Mouse (Mus musculus) heart, embryonic 16.5 days (tissue): ENCODE measurements around the gene Galnt17. TPM values are rescaled to one million over a fixed set of nuclear protein-coding genes. Genes with fewer than 3 reads are reported as not detected.

ENCODE experiments used
- ATAC-seq: fragments of 200-750 bp; cut with Nextera tagmentation; replicated peaks from 2 replicates; pipeline ENCODE4 v1.8.0; 2017; ENCODE audit warnings: moderate number of reproducible peaks; ENCODE audit not compliant: insufficient read depth, low FRiP score; ENCODE audit errors: extremely low read depth
- H3K27ac ChIP-seq: fragments of 300-500 bp; sonication (generic); 2 replicates; pipeline ENCODE4 v1.5.1; 2014; ENCODE audit warnings: mild to moderate bottlenecking, low read length, control low read depth, moderate library complexity
- H3K27me3 ChIP-seq: fragments of 300-500 bp; sonication (generic); 2 replicates; pipeline ENCODE4 v1.6.1; 2014; ENCODE audit warnings: low read length, mixed read lengths; ENCODE audit not compliant: control insufficient read depth, insufficient read depth
- H3K36me3 ChIP-seq: fragments of 300-500 bp; sonication (generic); 2 replicates; pipeline ENCODE4 v1.6.1; 2014; ENCODE audit not compliant: control insufficient read depth, insufficient read depth
- H3K4me1 ChIP-seq: fragments of 300-500 bp; sonication (generic); 2 replicates; pipeline ENCODE4 v1.6.1; 2014; ENCODE audit warnings: low read length, mixed read lengths; ENCODE audit not compliant: control insufficient read depth, insufficient read depth
- H3K4me2 ChIP-seq: fragments of 300-500 bp; sonication (generic); 2 replicates; pipeline ENCODE4 v1.6.1; 2014; ENCODE audit warnings: low read depth, mild to moderate bottlenecking, control low read depth, low read length
- H3K4me3 ChIP-seq: fragments of 300-500 bp; sonication (generic); 2 replicates; pipeline ENCODE4 v1.5.1; 2014; ENCODE audit warnings: mild to moderate bottlenecking, control low read depth, low read length
- H3K9ac ChIP-seq: fragments of 300-500 bp; sonication (generic); 2 replicates; pipeline ENCODE4 v1.6.1; 2014; ENCODE audit warnings: low read length, control low read depth
- H3K9me3 ChIP-seq: fragments of 300-500 bp; sonication (generic); replicated peaks from 2 replicates; pipeline ENCODE4 v1.6.1; 2016; ENCODE audit warnings: low read length; ENCODE audit not compliant: control insufficient read depth
- WGBS: fragments of 180-500 bp; shearing (Covaris S2); extraction: QIAGEN DNeasy Blood & Tissue Kit; methylation state at CpG from one replicate; pipeline ENCODE4 v1.1.7; 2014; 5-methylcytosine and 5-hydroxymethylcytosine counted together
- polyA plus RNA-seq: library from polyadenylated mRNA; unstranded; fragments of >200 nt; fragmentation: Nextera tagmentation; extraction: Ambion mirVana; gene quantifications from 2 replicates; pipeline ENCODE4 v1.2.1, GENCODE M21; 2015

Galnt17 gene
- polyA plus RNA-seq, 1 experiment from 2014 or later: 1.4 TPM

DNA sequence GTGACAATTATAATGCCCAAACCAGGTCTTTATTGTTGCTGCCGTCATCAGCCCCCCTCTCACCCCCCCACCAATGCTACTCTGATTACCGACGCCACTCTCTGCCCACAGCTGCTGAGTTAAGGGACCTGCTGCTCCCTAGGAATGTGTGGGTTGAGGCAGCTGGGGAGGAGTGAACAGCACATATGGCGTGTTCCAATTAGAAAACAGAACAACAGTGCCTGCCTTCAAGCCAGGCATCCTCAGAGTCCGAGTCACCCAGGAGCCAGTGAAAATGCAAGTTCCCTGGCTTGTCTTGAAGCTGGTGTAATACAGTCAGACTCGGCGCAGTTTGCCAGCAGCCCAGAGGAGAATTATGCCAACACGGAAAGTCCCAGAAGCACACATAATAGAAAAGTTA is 218.4 kb downstream of the Galnt17 start:
- H3K27ac ChIP-seq: no peak overlapping the region
- no peaks in the 10 kb centered on the region for H3K36me3 ChIP-seq
- ATAC-seq: no peak
- WGBS: 52% methylated on average over 8 of the region's 8 CpGs
- no peaks in the 10 kb centered on the region for H3K9me3 ChIP-seq
- no peak overlapping the region for H3K4me2 ChIP-seq
- H3K27me3 ChIP-seq: no peaks in the 10 kb centered on the region
- no peak overlapping the region for H3K9ac ChIP-seq
- H3K4me3 ChIP-seq: no peak overlapping the region
- no peaks in the 10 kb centered on the region for H3K4me1 ChIP-seq

DNA sequence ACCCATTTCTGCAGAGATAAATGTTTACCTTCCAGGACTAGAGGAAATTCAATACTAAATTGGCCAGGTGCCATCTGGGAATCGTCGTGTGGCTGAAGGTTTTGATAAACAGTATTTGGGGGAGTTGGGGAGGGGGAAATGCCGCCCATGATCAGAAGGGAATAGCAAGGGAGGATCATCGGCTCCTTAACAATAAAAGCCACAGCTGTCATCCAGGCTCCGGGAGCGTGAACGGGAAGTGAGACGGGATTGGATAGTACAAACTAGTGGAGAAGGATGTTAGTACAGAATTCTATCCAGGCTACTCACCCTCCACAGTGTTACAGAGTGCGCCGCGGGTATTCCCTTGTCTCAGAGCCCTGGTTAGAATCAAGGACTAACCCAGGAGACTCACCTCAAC is 219.4 kb downstream of the Galnt17 start:
- H3K27me3 ChIP-seq: no peaks in the 10 kb centered on the region
- no peak overlapping the region for H3K27ac ChIP-seq
- no peaks in the 10 kb centered on the region for H3K9me3 ChIP-seq
- H3K4me3 ChIP-seq: no peak overlapping the region
- ATAC-seq: no peak
- no peak overlapping the region for H3K4me2 ChIP-seq
- no peaks in the 10 kb centered on the region for H3K36me3 ChIP-seq
- no peaks in the 10 kb centered on the region for H3K4me1 ChIP-seq
- no peak overlapping the region for H3K9ac ChIP-seq
- 54% methylated on average over 11 of the region's 11 CpGs for WGBS

- H3K9ac ChIP-seq: no peak overlapping the region
- no peaks in the 10 kb centered on the region for H3K27me3 ChIP-seq
- H3K36me3 ChIP-seq: no peaks in the 10 kb centered on the region
- whole genome bisulfite sequencing: 51% methylated on average over 14 of the region's 14 CpGs
- no peaks in the 10 kb centered on the region for H3K9me3 ChIP-seq
- ATAC-seq: no peak
- H3K4me2 ChIP-seq: no peak overlapping the region
- H3K27ac ChIP-seq: no peak overlapping the region
- H3K4me3 ChIP-seq: no peak overlapping the region
- H3K4me1 ChIP-seq: no peaks in the 10 kb centered on the region
Observed at GRCm38 (mm10) chr5:131083072-131083657, 225.1 kb downstream of the Galnt17 start.

GRCm38 (mm10) chr5:131077682-131078081 is 230.6 kb downstream of the Galnt17 start:
- no peak overlapping the region for H3K9ac ChIP-seq
- H3K4me1 ChIP-seq: no peaks in the 10 kb centered on the region
- H3K4me2 ChIP-seq: no peak overlapping the region
- no peaks in the 10 kb centered on the region for H3K27me3 ChIP-seq
- WGBS: 26% methylated on average over 1 of the region's 1 CpGs
- no peak overlapping the region for H3K27ac ChIP-seq
- H3K9me3 ChIP-seq: no peaks in the 10 kb centered on the region
- no peak overlapping the region for H3K4me3 ChIP-seq
- no peaks in the 10 kb centered on the region for H3K36me3 ChIP-seq
- no peak for ATAC-seq

DNA sequence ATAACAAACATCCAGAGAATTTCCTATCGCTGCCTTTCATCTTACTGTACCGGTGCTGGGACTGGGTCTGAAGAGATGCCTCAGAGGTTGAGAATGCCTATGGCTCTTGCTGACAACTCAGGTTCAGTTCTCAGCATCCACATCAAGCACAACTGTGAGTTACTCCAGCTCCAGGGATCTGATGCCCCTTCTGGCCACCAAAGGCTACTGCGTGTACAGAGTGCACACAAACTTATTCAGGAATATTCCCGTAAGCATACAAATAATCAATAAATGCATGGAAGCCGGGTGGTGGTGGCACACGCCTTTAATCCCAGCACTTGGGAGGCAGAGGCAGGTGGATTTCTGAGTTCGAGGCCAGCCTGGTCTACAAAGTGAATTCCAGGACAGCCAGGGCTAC is 232.5 kb downstream of the Galnt17 start:
- 85% methylated on average over 7 of the region's 7 CpGs for WGBS
- Histone ChIP-seq H3K4me3 (no peak overlapping the region), H3K4me1 (no peaks in the 10 kb centered on the region), H3K9me3 (0 out of 2 replicates have a peak, but pooled peaks cover 2% of the 10 kb centered on the region), H3K27me3 (no peaks in the 10 kb centered on the region), H3K27ac (no peak overlapping the region), H3K9ac (no peak overlapping the region), H3K36me3 (no peaks in the 10 kb centered on the region), H3K4me2 (no peak overlapping the region)
- no peak for ATAC-seq

- Histone ChIP-seq H3K27me3 (no peaks in the 10 kb centered on the region), H3K9ac (no peak overlapping the region), H3K27ac (no peak overlapping the region), H3K4me1 (no peaks in the 10 kb centered on the region), H3K4me2 (no peak overlapping the region), H3K4me3 (no peak overlapping the region), H3K36me3 (no peaks in the 10 kb centered on the region), H3K9me3 (0 out of 2 replicates have a peak, but pooled peaks cover 3% of the 10 kb centered on the region)
- WGBS: 76% methylated on average over 4 of the region's 4 CpGs
- no peak for ATAC-seq
Observed at GRCm38 (mm10) chr5:131074295-131074694, 234.0 kb downstream of the Galnt17 start.

DNA sequence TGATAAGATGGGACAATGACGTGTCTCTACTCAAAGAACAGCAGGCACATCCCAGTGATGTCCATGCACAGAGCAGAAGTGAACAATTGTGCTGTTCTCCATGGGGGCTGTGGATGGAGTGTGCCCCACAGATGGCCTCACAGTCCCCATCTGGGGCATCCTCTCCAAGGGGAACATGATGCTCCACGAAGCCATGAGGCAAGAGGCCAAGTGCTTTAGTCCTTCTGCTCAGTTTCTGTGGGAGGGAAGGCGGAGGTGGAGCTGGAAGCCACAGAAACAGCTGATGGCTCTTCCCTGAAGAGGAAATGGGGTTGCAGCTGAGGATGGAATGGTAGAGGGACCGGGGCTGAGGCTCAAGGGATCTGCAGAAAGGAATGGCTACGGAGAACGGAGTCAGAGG is 243.1 kb downstream of the Galnt17 start:
- no peak for ATAC-seq
- Histone ChIP-seq H3K36me3 (no peaks in the 10 kb centered on the region), H3K27ac (no peak overlapping the region), H3K4me3 (no peak overlapping the region), H3K9me3 (no peaks in the 10 kb centered on the region; the same call in 1 of the 2 replicates), H3K4me2 (no peak overlapping the region), H3K4me1 (no peaks in the 10 kb centered on the region), H3K27me3 (no peaks in the 10 kb centered on the region), H3K9ac (no peak overlapping the region)
- 76% methylated on average over 6 of the region's 6 CpGs for WGBS

GRCm38 (mm10) chr5:131048505-131048904 is 259.8 kb downstream of the Galnt17 start:
- H3K4me2 ChIP-seq: no peak overlapping the region
- H3K36me3 ChIP-seq: no peaks in the 10 kb centered on the region
- no peak overlapping the region for H3K4me3 ChIP-seq
- no peaks in the 10 kb centered on the region for H3K4me1 ChIP-seq
- ATAC-seq: no peak
- H3K9ac ChIP-seq: no peak overlapping the region
- no peak overlapping the region for H3K27ac ChIP-seq
- no peaks in the 10 kb centered on the region for H3K9me3 ChIP-seq
- WGBS: 54% methylated on average over 4 of the region's 4 CpGs
- no peaks in the 10 kb centered on the region for H3K27me3 ChIP-seq

DNA sequence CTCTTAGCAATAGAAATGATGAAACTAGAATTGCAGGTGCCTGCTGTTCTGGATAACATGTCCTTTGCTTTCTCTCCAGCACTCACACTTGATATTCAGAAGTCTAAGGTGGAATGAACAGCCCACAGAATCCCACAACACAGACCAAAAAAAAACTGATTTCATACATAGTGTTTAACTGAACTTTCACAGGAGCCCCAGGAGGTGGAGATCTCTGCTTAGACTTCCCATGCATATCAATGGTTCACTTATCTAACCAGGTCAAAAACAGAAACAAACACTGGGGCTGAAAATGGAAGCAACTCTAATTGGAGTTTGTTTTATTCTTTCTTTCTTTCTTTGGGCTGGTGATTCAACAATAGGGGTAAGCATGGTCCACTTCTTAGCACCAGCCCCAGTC is 265.2 kb downstream of the Galnt17 start:
- ATAC-seq: no peak
- no peaks in the 10 kb centered on the region for H3K4me1 ChIP-seq
- no peak overlapping the region for H3K27ac ChIP-seq
- no peaks in the 10 kb centered on the region for H3K9me3 ChIP-seq
- no peaks in the 10 kb centered on the region for H3K27me3 ChIP-seq
- H3K36me3 ChIP-seq: no peaks in the 10 kb centered on the region
- H3K4me2 ChIP-seq: no peak overlapping the region
- H3K9ac ChIP-seq: no peak overlapping the region
- H3K4me3 ChIP-seq: no peak overlapping the region
